Mouse (Mus musculus): ENCODE data around the gene Xylt1.

DNA sequence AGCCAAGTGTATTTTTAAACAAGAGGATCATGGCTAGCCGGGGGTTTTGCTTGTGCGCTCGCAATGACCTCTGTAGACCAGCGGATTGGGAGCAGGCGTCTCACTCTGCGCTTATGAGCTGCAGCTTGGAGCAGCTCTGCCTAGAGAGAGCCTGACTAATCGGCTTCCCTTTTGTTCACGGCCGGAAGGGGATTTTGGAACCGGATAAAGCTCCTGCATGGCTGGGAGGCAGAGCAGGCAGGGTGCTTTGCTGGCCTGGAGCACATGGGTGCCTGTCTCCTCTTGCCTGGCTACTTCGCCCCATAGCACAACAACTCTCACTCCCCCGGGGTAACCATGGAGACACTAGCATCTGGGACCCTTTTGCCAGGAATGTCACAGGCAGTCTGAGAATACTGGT lies 172.4 kb downstream of the Xylt1 start:
- TF ChIP-seq CTCF (IDR thresholded peaks at IDR 0.05 in 2 of 3, conservative IDR thresholded peaks at IDR 0.05 in 1 of 3; ENCODE audit: control insufficient read depth in 1 of 3, insufficient read depth in 1 of 3, low read depth in 2 of 3, low read length in 3 of 3, poor library complexity in 1 of 3, severe bottlenecking in 1 of 3): no peak
- TF ChIP-seq USF2 (IDR thresholded peaks at IDR 0.05; ENCODE audit: borderline replicate concordance in 1 of 2, insufficient read depth in 1 of 2, low read depth in 1 of 2, low read length in 2 of 2): no peak
- no peak for TF ChIP-seq EP300 (IDR thresholded peaks at IDR 0.05; ENCODE audit: low read depth in 1 of 2, low read length in 2 of 2)
- no peak for TF ChIP-seq GABPA (IDR thresholded peaks at IDR 0.05; ENCODE audit: low read depth, low read length)
- TF ChIP-seq NELFE (IDR thresholded peaks at IDR 0.05; ENCODE audit: low read depth, low read length): no peak
- no peak for TF ChIP-seq MYC (IDR thresholded peaks at IDR 0.05; ENCODE audit: low read depth, low read length)
- no peak for TF ChIP-seq POLR2A (IDR thresholded peaks at IDR 0.05; ENCODE audit: control insufficient read depth in 1 of 2, insufficient read depth in 1 of 2, low read depth in 1 of 2, low read length in 2 of 2, poor library complexity in 1 of 2)
- no peak for TF ChIP-seq POLR2AphosphoS5 (IDR thresholded peaks at IDR 0.05; ENCODE audit: borderline replicate concordance, low read depth, low read length)
- no peak for TF ChIP-seq CHD1 (IDR thresholded peaks at IDR 0.05; ENCODE audit: low read depth, low read length)

Data from MEL (cell line).